Mouse (Mus musculus) heart, embryonic 12.5 days (tissue): ENCODE data around the gene Nr1i3. TPM values are rescaled to one million over a fixed set of nuclear protein-coding genes. Genes with fewer than 3 reads are reported as not detected.
A peak's percentile ranks its signal among the peaks of the same experiment; 100 is the strongest.

Source experiments
- ATAC-seq: fragments of 200-750 bp; cut with Nextera tagmentation; 2 replicates; pipeline ENCODE4 v1.8.0; 2017; ENCODE audit warnings: moderate TSS enrichment, moderate library complexity; ENCODE audit not compliant: insufficient number of reproducible peaks, low FRiP score
- H3K27ac ChIP-seq: fragments of 300-500 bp; sonication (generic); 2 replicates; pipeline ENCODE4 v1.5.1; 2016; ENCODE audit warnings: mild to moderate bottlenecking, moderate library complexity; ENCODE audit not compliant: poor library complexity, severe bottlenecking
- H3K27me3 ChIP-seq: fragments of 300-500 bp; sonication (generic); replicated peaks from 2 replicates; pipeline ENCODE4 v1.6.1; 2016; ENCODE audit warnings: mild to moderate bottlenecking, moderate library complexity
- H3K36me3 ChIP-seq: fragments of 300-500 bp; sonication (generic); 2 replicates; pipeline ENCODE4 v1.6.1; 2016; ENCODE audit warnings: mild to moderate bottlenecking, moderate library complexity
- H3K4me1 ChIP-seq: fragments of 300-500 bp; sonication (generic); replicated peaks from 2 replicates; pipeline ENCODE4 v1.6.1; 2016; ENCODE audit warnings: mild to moderate bottlenecking
- H3K4me2 ChIP-seq: fragments of 300-500 bp; sonication (generic); 2 replicates; pipeline ENCODE4 v1.6.1; 2016; ENCODE audit warnings: mild to moderate bottlenecking, moderate library complexity
- H3K4me3 ChIP-seq: fragments of 300-500 bp; sonication (generic); 2 replicates; pipeline ENCODE4 v1.5.1; 2016; ENCODE audit warnings: mild to moderate bottlenecking
- H3K9ac ChIP-seq: fragments of 300-500 bp; sonication (generic); 2 replicates; pipeline ENCODE4 v1.6.1; 2016; ENCODE audit warnings: mild to moderate bottlenecking, moderate library complexity
- H3K9me3 ChIP-seq: fragments of 300-500 bp; sonication (generic); replicated peaks from 2 replicates; pipeline ENCODE4 v1.6.1; 2016; ENCODE audit warnings: mild to moderate bottlenecking, moderate library complexity
- WGBS: fragments of 180-500 bp; shearing (Covaris S2); methylation state at CpG from one replicate; pipeline ENCODE4 v1.1.7; 2016; 5-methylcytosine and 5-hydroxymethylcytosine counted together
- polyA plus RNA-seq: library from polyadenylated mRNA; unstranded; fragments of >200 nt; fragmentation: Nextera tagmentation; extraction: Ambion mirVana; gene quantifications from 2 replicates; pipeline ENCODE4 v1.2.1, GENCODE M21; 2016

Gene Nr1i3
- polyA plus RNA-seq, 1 experiment from 2014 or later, result 0.22 TPM

- 8% methylated on average over 22 of the region's 22 CpGs for WGBS
- H3K27me3 ChIP-seq, result no peaks in the 10 kb centered on the region
- peak overlapping the region; percentile 74 for H3K9ac ChIP-seq
- peak overlapping the region; percentile 29; the same call in 1 of the 2 replicates for H3K27ac ChIP-seq
- H3K36me3 ChIP-seq, result peaks cover 23% of the 10 kb centered on the region
- peak overlapping the region; percentile 82 for H3K4me2 ChIP-seq
- no peaks in the 10 kb centered on the region for H3K9me3 ChIP-seq
- ATAC-seq, result peak; percentile 0; the same call in 1 of the 2 replicates
- H3K4me1 ChIP-seq, result peaks cover 9% of the 10 kb centered on the region
- peak overlapping the region; percentile 67 for H3K4me3 ChIP-seq
These were observed 7.8 kb downstream of the Nr1i3 start for GRCm38 (mm10) chr1:171221281-171222193.

DNA sequence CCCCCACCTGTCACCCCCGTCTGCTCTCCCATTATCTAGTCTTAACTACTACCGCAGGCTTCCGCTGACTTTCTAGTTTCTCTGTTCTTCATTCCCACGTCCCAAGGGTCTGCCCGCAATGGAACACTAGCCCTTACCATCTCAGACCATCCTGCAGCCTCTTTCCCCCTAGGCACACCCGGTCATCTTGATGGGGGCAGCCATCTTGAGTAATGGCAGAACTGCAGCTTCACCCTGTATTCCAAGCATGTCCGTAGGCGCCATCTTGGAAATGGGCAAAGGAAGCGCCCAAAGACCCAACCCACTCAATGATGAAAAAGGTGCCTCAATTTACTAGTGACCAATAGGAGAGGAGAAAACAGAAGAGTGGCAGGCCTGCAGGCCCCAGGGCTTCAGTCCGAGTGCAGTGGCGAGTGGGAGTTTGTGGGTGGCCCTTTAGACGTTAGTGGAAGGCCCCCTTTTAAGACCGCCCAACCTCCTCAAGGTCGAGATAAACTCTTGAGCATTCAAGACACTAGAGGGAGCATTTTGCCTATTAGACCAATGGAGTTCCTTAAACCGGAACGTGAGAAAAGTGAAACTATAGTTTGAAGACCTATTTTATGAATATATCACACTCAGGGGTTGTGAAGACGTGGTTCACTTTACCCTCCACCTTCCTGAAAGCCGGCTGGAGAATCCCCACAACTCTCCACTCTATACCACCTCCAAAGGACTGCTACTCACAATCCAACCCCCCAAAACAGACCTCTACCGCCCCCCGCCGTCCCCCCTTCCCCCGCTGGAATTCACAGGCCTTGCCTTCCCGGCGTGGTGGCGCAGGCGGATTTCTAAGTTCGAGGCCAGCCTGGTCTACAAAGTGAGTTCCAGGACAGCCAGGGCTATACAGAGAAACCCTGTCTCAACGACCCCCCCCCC is 8.7 kb downstream of the Nr1i3 start, which contains the start of gene Tomm40l:
Gene Tomm40l (minus strand): TSS at position 277 of the 918 bp plus-strand sequence.
- Histone ChIP-seq H3K9me3 (no peaks in the 10 kb centered on the region), H3K4me3 (peak within 1 kb of the TSS; percentile 67), H3K27ac (peak within 1 kb of the TSS; percentile 72), H3K4me2 (peak within 1 kb of the TSS; percentile 82), H3K36me3 (peaks cover 23% of the 10 kb centered on the region), H3K9ac (peak within 1 kb of the TSS; percentile 74), H3K27me3 (no peaks in the 10 kb centered on the region), H3K4me1 (peaks cover 9% of the 10 kb centered on the region)
- 1% methylated on average over 28 of the region's 28 CpGs for WGBS
- ATAC-seq, result peak; percentile 97

GRCm38 (mm10) chr1:171223168-171223567 is 9.4 kb downstream of the Nr1i3 start:
- peaks cover 9% of the 10 kb centered on the region for H3K4me1 ChIP-seq
- peak overlapping the region; percentile 61 for H3K4me2 ChIP-seq
- peak overlapping the region; percentile 46; the same call in 1 of the 2 replicates for H3K9ac ChIP-seq
- peak overlapping the region; percentile 72 for H3K27ac ChIP-seq
- no peaks in the 10 kb centered on the region for H3K9me3 ChIP-seq
- peak overlapping the region; percentile 67 for H3K4me3 ChIP-seq
- 81% methylated on average over 6 of the region's 6 CpGs for WGBS
- H3K27me3 ChIP-seq, result no peaks in the 10 kb centered on the region
- H3K36me3 ChIP-seq, result peaks cover 23% of the 10 kb centered on the region
- ATAC-seq, result no peak

GRCm38 (mm10) chr1:171223796-171224195 is 10.0 kb downstream of the Nr1i3 start:
- no peaks in the 10 kb centered on the region for H3K27me3 ChIP-seq

GRCm38 (mm10) chr1:171224857-171225256 is 11.1 kb downstream of the Nr1i3 start, which contains the start of gene Apoa2:
Gene Apoa2 (plus strand): TSS chr1:171225054.
- Histone ChIP-seq H3K4me2 (no peak within 1 kb of the TSS), H3K4me1 (peaks cover 13% of the 10 kb centered on the region), H3K9me3 (no peaks in the 10 kb centered on the region), H3K4me3 (no peak within 1 kb of the TSS), H3K27ac (no peak within 1 kb of the TSS), H3K9ac (no peak within 1 kb of the TSS), H3K27me3 (no peaks in the 10 kb centered on the region), H3K36me3 (peaks cover 7% of the 10 kb centered on the region)
- 83% methylated on average over 5 of the region's 5 CpGs for WGBS
- no peak for ATAC-seq

More at GRCm38 (mm10) chr1:171223796-171224195, 10.0 kb downstream of the Nr1i3 start:
- WGBS, result 50% methylated on average over 2 of the region's 2 CpGs
- H3K9ac ChIP-seq, result no peak overlapping the region
- H3K4me2 ChIP-seq, result no peak overlapping the region
- H3K36me3 ChIP-seq, result peaks cover 17% of the 10 kb centered on the region
- no peaks in the 10 kb centered on the region for H3K9me3 ChIP-seq
- peaks cover 13% of the 10 kb centered on the region for H3K4me1 ChIP-seq
- ATAC-seq, result no peak
- no peak overlapping the region for H3K27ac ChIP-seq
- H3K4me3 ChIP-seq, result no peak overlapping the region

GRCm38 (mm10) chr1:171226780-171227179 is 13.0 kb downstream of the Nr1i3 start:
- Histone ChIP-seq H3K27me3 (no peaks in the 10 kb centered on the region), H3K4me1 (peaks cover 4% of the 10 kb centered on the region; the same call in 1 of the 2 replicates), H3K4me2 (no peak overlapping the region), H3K27ac (no peak overlapping the region), H3K9ac (no peak overlapping the region), H3K36me3 (no peaks in the 10 kb centered on the region), H3K4me3 (no peak overlapping the region), H3K9me3 (no peaks in the 10 kb centered on the region)
- no peak for ATAC-seq
- 54% methylated on average over 4 of the region's 4 CpGs for WGBS

- Histone ChIP-seq H3K36me3 (no peaks in the 10 kb centered on the region), H3K9me3 (no peaks in the 10 kb centered on the region), H3K4me2 (no peak overlapping the region), H3K4me3 (no peak overlapping the region), H3K27me3 (no peaks in the 10 kb centered on the region), H3K9ac (no peak overlapping the region), H3K27ac (no peak overlapping the region), H3K4me1 (peaks cover 4% of the 10 kb centered on the region; the same call in 1 of the 2 replicates)
- no peak for ATAC-seq
- 63% methylated on average over 1 of the region's 1 CpGs for WGBS
These were observed 14.1 kb downstream of the Nr1i3 start for GRCm38 (mm10) chr1:171227879-171228278.

GRCm38 (mm10) chr1:171229750-171230149 is 16.0 kb downstream of the Nr1i3 start:
- H3K36me3 ChIP-seq, result peaks cover 12% of the 10 kb centered on the region
- H3K27me3 ChIP-seq, result no peaks in the 10 kb centered on the region
- H3K9ac ChIP-seq, result no peak overlapping the region
- ATAC-seq, result no peak
- H3K4me1 ChIP-seq, result peaks cover 19% of the 10 kb centered on the region
- H3K27ac ChIP-seq, result no peak overlapping the region
- no peak overlapping the region for H3K4me2 ChIP-seq
- no peak overlapping the region for H3K4me3 ChIP-seq
- 66% methylated on average over 6 of the region's 6 CpGs for WGBS
- no peaks in the 10 kb centered on the region for H3K9me3 ChIP-seq

- Histone ChIP-seq H3K9me3 (no peaks in the 10 kb centered on the region), H3K4me1 (peaks cover 19% of the 10 kb centered on the region), H3K36me3 (peaks cover 17% of the 10 kb centered on the region), H3K9ac (no peak overlapping the region), H3K4me2 (no peak overlapping the region), H3K27ac (no peak overlapping the region), H3K4me3 (no peak overlapping the region), H3K27me3 (no peaks in the 10 kb centered on the region)
- ATAC-seq, result no peak
- 81% methylated on average over 3 of the region's 3 CpGs for WGBS
These were observed 16.4 kb downstream of the Nr1i3 start for GRCm38 (mm10) chr1:171230215-171230614.

GRCm38 (mm10) chr1:171231844-171232243 is 18.1 kb downstream of the Nr1i3 start:
- H3K27me3 ChIP-seq, result no peaks in the 10 kb centered on the region
- ATAC-seq, result no peak
- H3K9ac ChIP-seq, result no peak overlapping the region
- peaks cover 33% of the 10 kb centered on the region for H3K36me3 ChIP-seq
- H3K4me2 ChIP-seq, result no peak overlapping the region
- no peak overlapping the region for H3K4me3 ChIP-seq
- H3K27ac ChIP-seq, result no peak overlapping the region
- H3K4me1 ChIP-seq, result peaks cover 21% of the 10 kb centered on the region
- 63% methylated on average over 4 of the region's 4 CpGs for WGBS
- no peaks in the 10 kb centered on the region for H3K9me3 ChIP-seq
